Mouse (Mus musculus) bone marrow, adult 2 months (tissue): ENCODE results near the gene Akr1b3. TPM values are rescaled to one million over a fixed set of nuclear protein-coding genes. Genes with fewer than 3 reads are reported as not detected.
"Not testable (repeated sequence)": the region's sequence is repeated elsewhere in the genome, so short reads cannot be mapped to it uniquely, and the experiment has no call there.

Experiments
- H3K27ac ChIP-seq: fragments of 200-500 bp; 2 replicates; pipeline ENCODE4 v1.5.1; 2012; ENCODE audit warnings: low read depth, mild to moderate bottlenecking, control low read depth, inconsistent platforms, low read length; ENCODE audit not compliant: control insufficient read depth, poor library complexity, insufficient read depth
- H3K4me1 ChIP-seq: fragments of 200-500 bp; 2 replicates; pipeline ENCODE4 v1.6.1; 2011; ENCODE audit warnings: low read length; ENCODE audit not compliant: control insufficient read depth, insufficient read depth
- H3K4me3 ChIP-seq: fragments of 200-500 bp; replicated peaks from 2 replicates; pipeline ENCODE3; 2011; ENCODE audit warnings: mild to moderate bottlenecking, low read depth, low read length, control low read depth; ENCODE audit not compliant: control insufficient read depth
- CTCF ChIP-seq: fragments of 200-500 bp; IDR thresholded peaks from 2 replicates; pipeline ENCODE4 v1.5.1; 2011; ENCODE audit warnings: low read length, control low read depth; ENCODE audit not compliant: control insufficient read depth, insufficient read depth
- POLR2A ChIP-seq: fragments of 200-500 bp; IDR thresholded peaks from 2 replicates; pipeline ENCODE4 v1.6.1; 2011; ENCODE audit warnings: low read depth, mild to moderate bottlenecking, control low read depth, low read length, borderline replicate concordance; ENCODE audit not compliant: control insufficient read depth
- WGBS: fragments of 180-500 bp; shearing (Covaris S2); methylation state at CpG from one replicate; pipeline ENCODE4 v1.1.7; 2018; 5-methylcytosine and 5-hydroxymethylcytosine counted together
- polyA plus RNA-seq: library from polyadenylated mRNA; stranded (reverse); fragments of >200 nt; gene quantifications from 2 replicates; pipeline ENCODE4 v1.2.4, GENCODE M21; 2011; ENCODE audit warnings: low replicate concordance; ENCODE audit not compliant: missing spikeins, insufficient read depth, insufficient read length

Akr1b3 gene
- polyA plus RNA-seq, 1 experiment, result 76.9 TPM

- no peak for TF ChIP-seq POLR2A
- no peak for TF ChIP-seq CTCF
- Histone ChIP-seq H3K4me3 (no peak overlapping the region), H3K4me1 (no peaks in the 10 kb centered on the region), H3K27ac (no peak overlapping the region)
- 71% methylated on average over 2 of the region's 2 CpGs for WGBS
These were observed 20.5 kb upstream of the Akr1b3 start for GRCm38 (mm10) chr6:34337799-34338198.

GRCm38 (mm10) chr6:34334673-34335072 lies 17.4 kb upstream of the Akr1b3 start:
- no peak overlapping the region for H3K4me3 ChIP-seq
- no peak for TF ChIP-seq CTCF
- no peak for TF ChIP-seq POLR2A
- no peaks in the 10 kb centered on the region for H3K4me1 ChIP-seq
- 36% methylated on average over 5 of the region's 5 CpGs for WGBS
- no peak overlapping the region for H3K27ac ChIP-seq

- not testable (repeated sequence) for H3K4me3 ChIP-seq, H3K4me1 ChIP-seq, H3K27ac ChIP-seq
- WGBS, result 87% methylated on average over 12 of the region's 12 CpGs
These were observed 14.5 kb upstream of the Akr1b3 start for GRCm38 (mm10) chr6:34331804-34332203.

GRCm38 (mm10) chr6:34331379-34331778 lies 14.1 kb upstream of the Akr1b3 start:
- H3K4me3 ChIP-seq, result no peak overlapping the region
- TF ChIP-seq CTCF, result no peak
- TF ChIP-seq POLR2A, result no peak
- H3K27ac ChIP-seq, result no peak overlapping the region
- WGBS, result 59% methylated on average over 5 of the region's 5 CpGs
- H3K4me1 ChIP-seq, result no peaks in the 10 kb centered on the region

- TF ChIP-seq CTCF (no peak), POLR2A (no peak)
- H3K27ac ChIP-seq, result no peak overlapping the region
- H3K4me1 ChIP-seq, result no peaks in the 10 kb centered on the region; the same call in 1 of the 2 replicates
- whole genome bisulfite sequencing, result 84% methylated on average over 7 of the region's 7 CpGs
- no peak overlapping the region for H3K4me3 ChIP-seq
These were observed 4.8 kb upstream of the Akr1b3 start for GRCm38 (mm10) chr6:34322121-34322520.

- H3K27ac ChIP-seq, result no peak overlapping the region
- no peaks in the 10 kb centered on the region; the same call in 1 of the 2 replicates for H3K4me1 ChIP-seq
- 69% methylated on average over 6 of the region's 6 CpGs for WGBS
- TF ChIP-seq POLR2A (no peak), CTCF (no peak)
- H3K4me3 ChIP-seq, result no peak overlapping the region
These were observed 1.4 kb upstream of the Akr1b3 start for GRCm38 (mm10) chr6:34318636-34319035.

GRCm38 (mm10) chr6:34318172-34318571 lies 894 bp upstream of the Akr1b3 start:
- 25% methylated on average over 5 of the region's 5 CpGs for WGBS
- Histone ChIP-seq H3K27ac (no peak overlapping the region), H3K4me3 (no peak overlapping the region), H3K4me1 (no peaks in the 10 kb centered on the region; the same call in 1 of the 2 replicates)
- no peak for TF ChIP-seq CTCF
- TF ChIP-seq POLR2A, result no peak

- 88% methylated on average over 2 of the region's 2 CpGs for WGBS
These were observed 3.4 kb downstream of the Akr1b3 start for GRCm38 (mm10) chr6:34313921-34314320.

GRCm38 (mm10) chr6:34313386-34313785 lies 3.9 kb downstream of the Akr1b3 start:
- Histone ChIP-seq H3K4me1 (no peaks in the 10 kb centered on the region; the same call in 1 of the 2 replicates), H3K4me3 (no peak overlapping the region), H3K27ac (no peak overlapping the region)
- TF ChIP-seq CTCF (no peak), POLR2A (no peak)
- WGBS, result 88% methylated on average over 9 of the region's 9 CpGs

More at GRCm38 (mm10) chr6:34313921-34314320, 3.4 kb downstream of the Akr1b3 start:
- no peak for TF ChIP-seq CTCF
- no peak for TF ChIP-seq POLR2A
- no peak overlapping the region for H3K4me3 ChIP-seq
- no peaks in the 10 kb centered on the region; the same call in 1 of the 2 replicates for H3K4me1 ChIP-seq
- no peak overlapping the region for H3K27ac ChIP-seq
